Mouse (Mus musculus): ENCODE results near the gene Rfxap. TPM values are rescaled to one million over a fixed set of nuclear protein-coding genes. Genes with fewer than 3 reads are reported as not detected.

The Rfxap gene
- total and polyA plus RNA-seq, 3 experiments: 43.0 to 76.0 TPM; not detected in 1

DNA sequence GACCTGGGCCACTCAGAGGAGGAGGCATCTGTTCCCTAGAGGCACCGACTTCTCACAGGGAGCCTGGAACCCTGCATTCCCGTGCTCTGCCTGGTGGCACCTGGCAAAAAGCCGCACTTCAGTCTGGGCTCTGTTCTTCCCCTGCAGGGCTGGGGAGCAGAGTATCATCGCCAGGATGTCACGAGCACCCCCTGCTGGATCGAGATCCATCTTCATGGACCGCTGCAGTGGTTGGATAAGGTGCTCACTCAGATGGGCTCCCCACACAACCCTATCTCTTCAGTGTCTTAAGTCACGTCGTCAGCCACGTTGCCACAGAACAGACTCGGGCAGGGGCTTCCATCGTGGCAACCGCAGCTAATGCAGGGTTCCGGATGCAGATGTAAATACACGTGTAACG, 10.4 kb downstream of the Rfxap start:
- no peak for DNase-seq (ENCODE audit: low read depth, low spot score)
- H3K27me3 ChIP-seq (ENCODE audit: control insufficient read depth in 1 of 2, insufficient read depth in 2 of 2, low read length in 2 of 2): no peaks in the 10 kb centered on the region
- no peaks in the 10 kb centered on the region for H3K79me2 ChIP-seq (ENCODE audit: control insufficient read depth, insufficient read depth, low read length, poor library complexity)
- no peaks in the 10 kb centered on the region for H3K36me3 ChIP-seq (ENCODE audit: control insufficient read depth in 1 of 2, insufficient read depth in 2 of 2, low read length in 2 of 2)
- H3K27ac ChIP-seq (ENCODE audit: control insufficient read depth, low read depth, low read length): no peak overlapping the region
- H3K4me3 ChIP-seq (ENCODE audit: control insufficient read depth in 1 of 2, insufficient read depth in 1 of 2, low read depth in 2 of 2, low read length in 2 of 2): no peak overlapping the region
- H3K9ac ChIP-seq (ENCODE audit: control insufficient read depth, low read depth, low read length, poor library complexity, severe bottlenecking): no peak overlapping the region
- TF ChIP-seq CTCF (IDR thresholded peaks at IDR 0.05 in 2 of 3, conservative IDR thresholded peaks at IDR 0.05 in 1 of 3; ENCODE audit: control insufficient read depth in 1 of 3, insufficient read depth in 1 of 3, low read depth in 2 of 3, low read length in 3 of 3, poor library complexity in 1 of 3, severe bottlenecking in 1 of 3) (peak in 2 of 3 experiments; percentile 7 to 26; a peak in 2 of 6 replicates), POLR2AphosphoS2 (IDR thresholded peaks at IDR 0.05; ENCODE audit: low read length) (no peak), MXI1 (IDR thresholded peaks at IDR 0.05; ENCODE audit: low read depth, low read length) (no peak), RAD21 (IDR thresholded peaks at IDR 0.05; ENCODE audit: low read depth, low read length) (peak; percentile 1; the same call in 1 of the 2 replicates)
- no peaks in the 10 kb centered on the region for H3K9me3 ChIP-seq (replicated peaks; ENCODE audit: insufficient read depth, low read length)
- H3K4me1 ChIP-seq (ENCODE audit: control insufficient read depth in 1 of 2, insufficient read depth in 2 of 2, low read length in 2 of 2): no peaks in the 10 kb centered on the region

DNA sequence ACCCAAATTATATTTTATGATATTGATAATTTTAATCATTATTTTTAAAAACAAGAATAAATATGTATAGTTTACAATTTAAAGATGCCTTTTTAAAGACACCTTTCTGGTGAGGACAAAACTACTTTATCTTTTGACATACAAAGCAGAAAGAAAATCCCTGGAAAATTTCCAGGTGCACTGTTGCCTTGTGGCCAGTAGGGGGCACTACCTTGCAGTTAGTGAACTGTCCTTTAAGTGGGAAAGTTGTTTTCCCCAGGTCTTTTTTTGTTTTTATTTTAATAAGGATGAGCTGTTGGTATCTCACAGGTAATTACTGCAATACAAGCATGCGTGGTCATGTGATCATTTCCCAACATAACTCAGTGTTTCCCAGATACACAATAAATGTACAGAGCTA, 11.8 kb downstream of the Rfxap start:
- no peak overlapping the region for H3K4me3 ChIP-seq (ENCODE audit: control insufficient read depth in 1 of 2, insufficient read depth in 1 of 2, low read depth in 2 of 2, low read length in 2 of 2)

DNA sequence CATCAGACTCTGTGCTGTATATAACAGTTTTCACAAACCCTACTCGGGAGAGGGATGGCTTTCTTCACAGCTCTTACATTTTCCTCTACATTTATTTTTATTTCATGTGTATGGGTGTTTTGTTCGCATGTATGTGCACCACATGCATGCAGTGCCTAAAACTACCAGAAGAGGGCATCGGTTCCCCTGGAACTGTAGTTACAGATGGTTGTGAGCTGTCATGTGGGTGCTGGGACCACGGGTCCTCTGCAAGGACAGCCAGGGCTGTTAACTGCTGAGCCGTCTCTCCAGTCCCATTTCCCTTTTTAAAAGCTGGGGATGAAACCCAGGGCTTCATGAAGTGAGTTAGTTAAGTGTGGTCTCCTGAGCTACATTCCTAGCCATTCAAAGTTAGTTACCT, 12.2 kb downstream of the Rfxap start:
- TF ChIP-seq E2F4 (IDR thresholded peaks at IDR 0.05; ENCODE audit: borderline replicate concordance, low read depth, low read length) (no peak), CTCF (IDR thresholded peaks at IDR 0.05 in 2 of 3, conservative IDR thresholded peaks at IDR 0.05 in 1 of 3; ENCODE audit: control insufficient read depth in 1 of 3, insufficient read depth in 1 of 3, low read depth in 2 of 3, low read length in 3 of 3, poor library complexity in 1 of 3, severe bottlenecking in 1 of 3) (peak in 1 of 3 experiments; percentile 22; a peak in 2 of 6 replicates)
- Histone ChIP-seq H3K36me3 (ENCODE audit: control insufficient read depth in 1 of 2, insufficient read depth in 2 of 2, low read length in 2 of 2) (no peaks in the 10 kb centered on the region), H3K27me3 (ENCODE audit: control insufficient read depth in 1 of 2, insufficient read depth in 2 of 2, low read length in 2 of 2) (no peaks in the 10 kb centered on the region), H3K4me1 (ENCODE audit: control insufficient read depth in 1 of 2, insufficient read depth in 2 of 2, low read length in 2 of 2) (no peaks in the 10 kb centered on the region), H3K27ac (ENCODE audit: control insufficient read depth, low read depth, low read length) (no peak overlapping the region), H3K9me3 (replicated peaks; ENCODE audit: insufficient read depth, low read length) (no peaks in the 10 kb centered on the region), H3K9ac (ENCODE audit: control insufficient read depth, low read depth, low read length, poor library complexity, severe bottlenecking) (no peak overlapping the region), H3K79me2 (ENCODE audit: control insufficient read depth, insufficient read depth, low read length, poor library complexity) (no peaks in the 10 kb centered on the region), H3K4me3 (ENCODE audit: control insufficient read depth in 1 of 2, insufficient read depth in 1 of 2, low read depth in 2 of 2, low read length in 2 of 2) (no peak overlapping the region)
- no peak for DNase-seq (ENCODE audit: low read depth, low spot score)

More for the DNA sequence above, 11.8 kb downstream of the Rfxap start:
- H3K27ac ChIP-seq (ENCODE audit: control insufficient read depth, low read depth, low read length): no peak overlapping the region
- H3K79me2 ChIP-seq (ENCODE audit: control insufficient read depth, insufficient read depth, low read length, poor library complexity): no peaks in the 10 kb centered on the region
- no peaks in the 10 kb centered on the region for H3K36me3 ChIP-seq (ENCODE audit: control insufficient read depth in 1 of 2, insufficient read depth in 2 of 2, low read length in 2 of 2)
- no peaks in the 10 kb centered on the region for H3K4me1 ChIP-seq (ENCODE audit: control insufficient read depth in 1 of 2, insufficient read depth in 2 of 2, low read length in 2 of 2)
- no peaks in the 10 kb centered on the region for H3K9me3 ChIP-seq (replicated peaks; ENCODE audit: insufficient read depth, low read length)
- TF ChIP-seq CTCF (IDR thresholded peaks at IDR 0.05 in 2 of 3, conservative IDR thresholded peaks at IDR 0.05 in 1 of 3; ENCODE audit: control insufficient read depth in 1 of 3, insufficient read depth in 1 of 3, low read depth in 2 of 3, low read length in 3 of 3, poor library complexity in 1 of 3, severe bottlenecking in 1 of 3) (peak; percentile 27 to 56 (median 53)), RAD21 (IDR thresholded peaks at IDR 0.05; ENCODE audit: low read depth, low read length) (no peak; the same call in 1 of the 2 replicates), SMC3 (IDR thresholded peaks at IDR 0.05; ENCODE audit: low read depth, low read length) (peak; percentile 29; the same call in 1 of the 2 replicates), TAL1 (IDR thresholded peaks at IDR 0.05; ENCODE audit: low read length) (no peak), USF1 (IDR thresholded peaks at IDR 0.05; ENCODE audit: low read depth, low read length) (peak; percentile 33; the same call in 1 of the 2 replicates)
- no peaks in the 10 kb centered on the region for H3K27me3 ChIP-seq (ENCODE audit: control insufficient read depth in 1 of 2, insufficient read depth in 2 of 2, low read length in 2 of 2)
- peak; percentile 29 for DNase-seq (ENCODE audit: low read depth, low spot score)
- no peak overlapping the region for H3K9ac ChIP-seq (ENCODE audit: control insufficient read depth, low read depth, low read length, poor library complexity, severe bottlenecking)
